Comparison of ENCODE assay signal across 18 mouse cellular contexts in genomic region chr6:27617472-27617871, GRCm38 (mm10).
DNase-seq lines count a peak whose midpoint lies in the region; ATAC-seq lines count a peak whose summit lies in the region.
"Had no signal": no experiment of that assay in that cellular context is flagged by ENCODE, and none has a peak within 500 bp of the region (broad histone marks: within the 10 kb centered on the region; RNA-seq: fewer than 3 reads in every experiment).

No protein-coding gene starts in this region.

- WGBS in hindbrain, embryonic 11.5 days, result 58% methylated on average over 4 of the region's 4 CpGs
- WGBS in hindbrain, embryonic 16.5 days, result 42% methylated on average over 4 of the region's 4 CpGs
- WGBS in midbrain, embryonic 15.5 days, result 43% methylated on average over 4 of the region's 4 CpGs

- H3K9ac ChIP-seq in hindbrain, embryonic 11.5 days (ENCODE audit: low read depth, low read length), result no peak overlapping the region
- no peak overlapping the region for H3K9ac ChIP-seq in hindbrain, embryonic 16.5 days (ENCODE audit: low read depth, low read length)
- no peak overlapping the region for H3K9ac ChIP-seq in midbrain, embryonic 15.5 days
- H3K9ac ChIP-seq: embryonic facial prominence, embryonic 13.5 days; kidney, embryonic 15.5 days; liver, embryonic 13.5 days; neural tube, embryonic 12.5 days had no signal

- no peaks in the 10 kb centered on the region for H3K27me3 ChIP-seq in hindbrain, embryonic 11.5 days (ENCODE audit: control insufficient read depth, insufficient read depth, low read length)
- H3K27me3 ChIP-seq in hindbrain, embryonic 16.5 days (replicated peaks; ENCODE audit: control insufficient read depth, insufficient read depth, low read length), result no peaks in the 10 kb centered on the region
- no peaks in the 10 kb centered on the region for H3K27me3 ChIP-seq in midbrain, embryonic 15.5 days (replicated peaks)
- H3K27me3 ChIP-seq: embryonic facial prominence, embryonic 13.5 days; kidney, embryonic 15.5 days; liver, embryonic 13.5 days; megakaryocyte, embryonic 14.5 days; neural tube, embryonic 12.5 days had no signal

- no peak overlapping the region for H3K27ac ChIP-seq in hindbrain, embryonic 11.5 days (ENCODE audit: low read depth, low read length)
- H3K27ac ChIP-seq in hindbrain, embryonic 16.5 days (ENCODE audit: low read depth, low read length), result no peak overlapping the region
- no peak overlapping the region for H3K27ac ChIP-seq in midbrain, embryonic 15.5 days
- H3K27ac ChIP-seq: embryonic facial prominence, embryonic 13.5 days; heart, adult 2 months; kidney, embryonic 15.5 days; liver, embryonic 13.5 days; neural tube, embryonic 12.5 days had no signal

- H3K4me2 ChIP-seq in hindbrain, embryonic 11.5 days (replicated peaks; ENCODE audit: low read depth, low read length), result no peak overlapping the region
- H3K4me2 ChIP-seq in hindbrain, embryonic 16.5 days (ENCODE audit: low read length), result no peak overlapping the region
- H3K4me2 ChIP-seq in midbrain, embryonic 15.5 days, result no peak overlapping the region
- H3K4me2 ChIP-seq: embryonic facial prominence, embryonic 13.5 days; kidney, embryonic 15.5 days; liver, embryonic 13.5 days; neural tube, embryonic 12.5 days had no signal

- ATAC-seq in hindbrain, embryonic 11.5 days (ENCODE audit: low FRiP score), result peak; percentile 74
- ATAC-seq in hindbrain, embryonic 16.5 days, result no peak
- ATAC-seq in midbrain, embryonic 15.5 days (replicated peaks), result peak; percentile 52; the same call in 1 of the 2 replicates
- ATAC-seq: inflammation-experienced regulatory T-cells, adult 6 months; Patski had no signal

- no peak overlapping the region for H3K4me3 ChIP-seq in hindbrain, embryonic 11.5 days (ENCODE audit: low read depth, low read length)
- H3K4me3 ChIP-seq in hindbrain, embryonic 16.5 days (ENCODE audit: low read length), result no peak overlapping the region
- no peak overlapping the region for H3K4me3 ChIP-seq in midbrain, embryonic 15.5 days
- H3K4me3 ChIP-seq: embryonic facial prominence, embryonic 13.5 days; heart, adult 2 months; kidney, embryonic 15.5 days; liver, embryonic 13.5 days; megakaryocyte, embryonic 14.5 days; neural tube, embryonic 12.5 days had no signal

- H3K9me3 ChIP-seq in hindbrain, embryonic 11.5 days (ENCODE audit: control insufficient read depth, low read length), result no peaks in the 10 kb centered on the region
- no peaks in the 10 kb centered on the region for H3K9me3 ChIP-seq in hindbrain, embryonic 16.5 days (ENCODE audit: control insufficient read depth, low read length)
- no peaks in the 10 kb centered on the region for H3K9me3 ChIP-seq in midbrain, embryonic 15.5 days
- H3K9me3 ChIP-seq: embryonic facial prominence, embryonic 13.5 days; kidney, embryonic 15.5 days; liver, embryonic 13.5 days; megakaryocyte, embryonic 14.5 days; neural tube, embryonic 12.5 days had no signal

- DNase-seq in hindbrain, embryonic 11.5 days (ENCODE audit: low spot score), result peak; percentile 27
- DNase-seq in Muller cell, postnatal 12 days (ENCODE audit: inconsistent ontology term), result peak; percentile 46
- peak; percentile 28 for DNase-seq in embryo, embryonic 11 days
- no peak for DNase-seq in kidney, adult 11 months
- DNase-seq in adrenal gland, postnatal 25 days, result no peak
- DNase-seq: heart, adult 2 months; heart, postnatal 10 days; layer of hippocampus, postnatal 36 days; liver, embryonic 13.5 days; thymus, adult 2 months had no signal

- no peaks in the 10 kb centered on the region for H3K4me1 ChIP-seq in hindbrain, embryonic 11.5 days (replicated peaks; ENCODE audit: control insufficient read depth, insufficient read depth, low read length)
- no peaks in the 10 kb centered on the region for H3K4me1 ChIP-seq in hindbrain, embryonic 16.5 days (ENCODE audit: control insufficient read depth, insufficient read depth, low read depth, low read length)
- no peaks in the 10 kb centered on the region for H3K4me1 ChIP-seq in midbrain, embryonic 15.5 days
- H3K4me1 ChIP-seq: embryonic facial prominence, embryonic 13.5 days; kidney, embryonic 15.5 days; liver, embryonic 13.5 days; megakaryocyte, embryonic 14.5 days; neural tube, embryonic 12.5 days had no signal

- H3K36me3 ChIP-seq in hindbrain, embryonic 11.5 days (ENCODE audit: control insufficient read depth, insufficient read depth, low read length), result no peaks in the 10 kb centered on the region
- no peaks in the 10 kb centered on the region for H3K36me3 ChIP-seq in hindbrain, embryonic 16.5 days (ENCODE audit: control insufficient read depth, insufficient read depth, low read length)
- H3K36me3 ChIP-seq in midbrain, embryonic 15.5 days (replicated peaks), result no peaks in the 10 kb centered on the region
- H3K36me3 ChIP-seq: embryonic facial prominence, embryonic 13.5 days; kidney, embryonic 15.5 days; liver, embryonic 13.5 days; neural tube, embryonic 12.5 days had no signal

Comparison
In these comparisons a context has a peak if more than half of its experiments do, and no peak if none do; other contexts are left out.
1. DNase-seq: peak in hindbrain, embryonic 11.5 days (single experiment), Muller cell, postnatal 12 days (single experiment) and embryo, embryonic 11 days (single experiment); none in kidney, adult 11 months (single experiment) and adrenal gland, postnatal 25 days (single experiment).